Mouse (Mus musculus) 416B (cell line): ENCODE data around the gene Dcakd.
A peak's percentile ranks its signal among the peaks of the same experiment; 100 is the strongest.

Experiments used
- DNase-seq: peaks from one replicate; pipeline ENCODE4 v3.0.0; 2011; ENCODE audit warnings: low read depth

Gene Dcakd

DNA sequence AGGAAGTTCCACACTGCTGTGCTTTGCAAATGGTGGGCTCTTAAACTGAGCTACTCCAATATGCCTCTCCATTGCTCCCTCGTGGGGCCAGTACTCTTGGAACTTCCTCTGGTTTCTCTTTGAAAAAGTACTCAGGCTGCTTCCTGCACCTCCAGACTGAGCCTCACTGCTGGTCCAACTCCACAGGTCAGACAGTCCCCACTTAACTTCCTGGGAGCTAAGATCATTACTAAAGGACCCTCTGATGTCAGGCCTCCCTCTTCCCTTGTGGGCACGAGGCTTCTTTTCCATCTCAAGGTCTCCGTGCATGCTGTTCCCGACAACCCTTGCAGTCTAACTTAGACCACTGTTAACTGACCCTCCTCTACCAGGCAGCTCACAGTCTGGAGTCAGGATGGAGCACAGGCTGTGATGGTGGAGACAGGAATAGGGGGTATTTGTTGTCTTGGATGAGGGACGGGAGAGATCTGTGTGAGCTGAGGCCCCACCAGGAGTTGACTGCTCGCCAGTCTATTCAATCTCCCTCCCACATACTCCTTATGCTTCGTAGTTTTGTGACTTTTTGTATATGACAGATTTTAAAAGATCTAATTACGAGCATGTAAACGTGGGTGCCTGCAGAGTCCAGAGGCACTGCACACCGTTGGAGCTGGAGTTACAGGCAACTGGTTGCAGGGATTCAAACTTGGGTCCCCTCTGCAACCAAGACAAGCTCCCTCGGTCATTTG is 22.7 kb downstream of the Dcakd start:
- DNase-seq, result no peak

GRCm38 (mm10) chr11:103004852-103005251 is 23.3 kb downstream of the Dcakd start:
- DNase-seq, result no peak

DNA sequence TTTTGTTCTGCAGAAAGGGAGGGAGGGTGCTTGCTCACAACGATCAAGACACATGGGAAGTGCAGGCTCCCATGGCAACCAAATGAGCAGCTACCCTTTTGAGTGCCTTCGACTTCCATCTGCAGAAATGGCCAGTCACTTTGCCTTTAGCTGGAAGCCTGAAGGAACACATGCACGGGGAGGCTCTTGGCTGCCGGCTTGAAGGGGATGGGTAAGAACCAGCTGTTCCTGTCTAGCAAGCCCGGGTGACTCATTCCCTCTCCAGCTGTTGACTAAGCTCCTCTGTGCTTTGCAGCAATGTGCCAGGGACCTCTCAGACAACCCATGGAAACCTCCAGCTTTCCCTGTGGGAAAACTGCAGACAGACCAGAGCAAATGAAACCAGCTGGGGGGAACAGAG is 24.9 kb downstream of the Dcakd start:
- peak; percentile 80 for DNase-seq

DNA sequence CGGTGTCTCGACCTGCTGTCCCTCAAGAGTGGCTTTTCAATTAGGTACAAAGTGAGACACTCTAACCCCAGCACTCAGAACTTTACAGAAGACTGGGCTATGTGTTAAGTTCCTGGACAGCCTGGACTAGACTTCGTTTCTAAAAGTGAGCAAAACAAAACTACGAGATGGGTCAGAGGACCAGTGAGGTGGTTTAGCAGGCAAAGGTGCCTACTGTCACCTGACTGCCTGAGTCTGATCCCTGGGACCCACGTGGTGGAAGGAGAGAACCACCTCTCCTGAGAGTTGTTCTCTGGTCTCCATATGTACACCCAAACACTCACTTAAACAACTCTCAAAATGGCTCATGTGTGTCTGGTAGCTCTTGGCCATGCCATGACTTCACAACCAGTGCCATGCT is 27.1 kb downstream of the Dcakd start:
- DNase-seq, result no peak

DNA sequence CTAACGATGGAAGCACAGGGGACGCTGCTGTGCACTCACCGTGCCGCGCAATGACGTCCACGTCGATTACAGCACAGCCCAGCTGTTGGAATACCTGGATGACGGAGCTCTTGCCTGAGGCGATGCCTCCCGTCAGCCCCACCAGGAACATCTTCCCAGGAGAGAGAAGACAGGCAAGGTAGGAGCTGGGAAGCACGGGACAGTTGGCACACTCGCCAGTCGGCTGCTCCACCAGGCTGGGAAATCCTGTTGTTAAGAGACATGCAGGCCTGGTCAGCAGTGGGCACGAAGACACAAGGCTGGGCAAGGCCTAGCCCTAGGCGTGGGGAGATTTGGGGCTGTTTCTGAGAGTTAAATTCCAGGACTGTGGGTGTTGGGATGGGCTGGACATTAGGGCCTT is 28.0 kb downstream of the Dcakd start:
- DNase-seq, result no peak

GRCm38 (mm10) chr11:102999317-102999970 is 28.7 kb downstream of the Dcakd start:
- DNase-seq, result no peak

GRCm38 (mm10) chr11:102998577-102999316 is 29.4 kb downstream of the Dcakd start:
- peak; percentile 21 for DNase-seq

- DNase-seq, result no peak
Observed at GRCm38 (mm10) chr11:102998254-102998576, 29.9 kb downstream of the Dcakd start.

DNA sequence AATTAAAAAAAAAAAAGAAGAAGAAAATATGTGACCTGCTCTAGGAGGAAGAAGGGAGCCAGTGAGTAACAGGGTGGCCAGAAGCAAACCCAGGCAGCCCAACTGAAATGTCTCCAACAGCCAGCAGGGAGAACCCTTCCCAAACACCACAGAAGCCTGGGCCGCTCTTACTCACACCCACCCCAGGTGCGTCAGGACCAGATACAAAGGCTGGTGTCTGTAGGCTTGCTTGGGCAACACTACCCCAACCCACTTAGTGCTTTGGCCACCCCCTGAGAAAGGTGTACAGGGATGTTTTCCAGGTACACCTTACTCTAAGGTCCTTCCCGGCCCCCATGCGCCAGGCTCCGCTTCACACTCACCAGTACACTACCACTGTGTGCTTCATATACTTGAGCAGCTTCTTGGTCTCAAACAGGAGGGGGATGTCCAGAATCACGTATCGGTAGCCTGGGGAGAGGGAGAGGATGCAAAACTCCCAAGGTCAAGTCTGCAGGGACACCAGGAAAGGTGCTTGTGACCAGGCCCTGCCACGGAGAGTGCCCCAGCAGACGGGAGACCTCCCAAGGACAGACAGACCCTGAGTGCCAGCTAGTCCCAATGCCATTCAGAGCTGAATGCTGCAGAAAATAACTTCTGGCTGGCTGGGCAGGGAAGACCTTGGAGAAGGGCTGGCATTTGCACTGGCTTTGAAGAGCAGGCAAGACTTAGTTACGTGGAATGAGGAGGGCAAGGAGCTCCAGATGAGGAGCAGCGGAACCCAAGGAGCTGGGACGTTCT is 31.0 kb downstream of the Dcakd start:
- DNase-seq, result no peak

DNA sequence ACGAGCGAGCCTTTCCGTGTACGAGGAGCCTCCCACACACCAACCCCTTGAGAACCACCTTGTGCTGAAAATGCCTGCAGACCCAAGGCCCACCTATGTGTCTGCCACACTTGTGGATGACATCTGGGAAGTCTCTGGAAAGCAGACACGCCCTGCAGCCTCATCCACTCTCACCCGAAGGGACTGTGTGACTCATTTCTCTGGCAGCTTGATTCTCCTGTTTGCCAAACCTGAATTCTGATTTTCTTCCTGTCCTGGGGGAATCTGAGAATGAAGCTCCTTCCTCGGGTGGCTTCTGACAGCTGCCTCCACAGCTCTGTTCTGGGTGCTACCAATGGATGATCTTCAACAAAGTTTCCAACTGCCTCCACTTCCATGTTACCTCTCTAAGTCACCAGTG is 31.7 kb downstream of the Dcakd start:
- no peak for DNase-seq

GRCm38 (mm10) chr11:102994952-102995351 is 33.2 kb downstream of the Dcakd start:
- DNase-seq, result no peak

- DNase-seq, result no peak
Observed at GRCm38 (mm10) chr11:102993420-102994029, 34.6 kb downstream of the Dcakd start.

- DNase-seq, result peak; percentile 56
Observed at GRCm38 (mm10) chr11:102992940-102993339, 35.2 kb downstream of the Dcakd start.

GRCm38 (mm10) chr11:102991681-102992080 is 36.5 kb downstream of the Dcakd start:
- no peak for DNase-seq

DNA sequence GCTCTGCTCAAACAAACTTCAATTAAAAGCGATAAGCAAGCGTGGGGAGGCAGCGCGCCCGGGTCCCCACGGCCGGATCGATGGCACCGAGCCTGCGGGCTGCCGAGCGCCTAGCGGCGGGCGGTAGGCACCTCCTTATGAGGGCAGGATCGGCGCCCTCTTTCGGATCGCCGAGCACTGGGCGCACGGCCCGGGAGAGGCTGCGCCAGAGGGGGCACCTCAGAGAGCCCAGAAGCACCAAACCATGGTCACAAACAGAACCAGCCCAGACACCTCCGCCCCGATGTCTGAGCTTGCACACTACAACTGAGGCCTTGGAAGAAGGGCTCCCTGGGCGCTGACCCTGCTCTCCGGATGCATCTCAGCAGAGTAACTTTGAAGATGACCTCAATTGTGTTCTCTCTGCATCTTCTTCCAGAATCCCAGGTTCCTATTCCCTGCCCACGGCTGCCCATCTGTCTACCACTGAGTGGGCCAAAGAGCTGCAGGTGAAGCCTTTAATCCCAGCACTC is 37.9 kb downstream of the Dcakd start:
- no peak for DNase-seq

DNA sequence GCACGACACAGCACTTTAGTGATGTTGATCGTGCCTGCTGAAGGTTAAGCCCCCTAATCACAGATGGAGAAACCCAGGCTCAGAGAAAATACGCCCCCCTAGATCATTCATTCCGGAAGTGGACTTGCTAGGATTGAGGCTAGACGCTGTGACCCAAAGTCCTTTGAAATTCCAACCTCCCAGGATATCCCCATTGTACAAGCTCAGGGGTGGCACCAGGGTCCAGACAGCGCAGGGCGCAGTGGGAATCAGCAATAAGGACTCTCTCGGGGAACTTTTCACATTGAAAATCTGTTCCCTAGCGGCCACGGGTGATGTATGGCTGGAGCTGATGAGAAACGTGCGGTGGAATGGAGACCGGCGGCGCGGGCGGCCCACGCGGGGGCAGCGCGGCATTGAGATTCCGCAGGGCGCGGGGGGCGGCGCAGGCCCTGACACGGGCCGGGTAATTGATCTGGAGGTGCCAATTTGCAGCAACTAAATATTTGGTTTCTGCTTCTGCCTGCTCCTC is 38.4 kb downstream of the Dcakd start:
- no peak for DNase-seq

DNA sequence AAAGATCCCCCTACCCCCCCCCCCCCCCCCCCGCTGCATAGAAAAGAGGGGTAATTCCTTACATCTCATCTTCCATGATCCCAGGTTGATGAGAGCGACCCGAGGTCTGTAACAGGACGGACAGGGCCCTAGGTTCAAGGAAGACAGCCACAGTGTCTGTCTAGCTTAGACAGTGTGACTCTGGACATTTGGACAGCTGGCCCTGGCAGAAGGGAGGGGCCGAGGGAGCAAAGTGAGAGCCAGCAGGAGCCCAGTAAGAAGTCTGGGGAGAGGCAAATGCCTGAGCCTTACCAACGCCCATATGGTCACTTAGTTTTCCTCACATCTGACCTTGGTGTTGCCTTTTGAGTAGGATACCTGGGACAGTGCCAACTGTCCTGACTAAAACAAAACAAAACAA is 43.0 kb downstream of the Dcakd start:
- DNase-seq, result no peak

DNA sequence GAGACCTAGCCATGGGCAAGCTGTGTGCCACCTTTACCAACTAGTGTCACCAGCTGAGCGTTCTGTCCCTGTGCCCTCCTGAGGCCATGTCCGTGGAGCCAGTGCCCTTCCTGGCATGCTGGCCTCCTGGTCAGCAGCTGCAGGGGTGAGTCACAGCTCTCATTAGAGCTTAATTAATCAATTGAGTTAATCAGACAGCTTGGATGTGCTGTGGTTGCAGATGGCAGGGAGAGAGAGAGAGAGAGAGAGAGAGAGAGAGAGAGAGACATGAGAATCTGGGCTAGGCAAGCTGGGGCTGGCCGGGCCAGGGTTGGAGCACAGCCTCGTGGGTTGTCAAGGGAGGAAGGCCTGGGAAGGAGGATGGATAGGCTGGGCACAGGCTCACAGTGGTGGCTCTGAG is 43.5 kb downstream of the Dcakd start:
- DNase-seq, result no peak

GRCm38 (mm10) chr11:102984086-102984485 is 44.0 kb downstream of the Dcakd start:
- no peak for DNase-seq

DNA sequence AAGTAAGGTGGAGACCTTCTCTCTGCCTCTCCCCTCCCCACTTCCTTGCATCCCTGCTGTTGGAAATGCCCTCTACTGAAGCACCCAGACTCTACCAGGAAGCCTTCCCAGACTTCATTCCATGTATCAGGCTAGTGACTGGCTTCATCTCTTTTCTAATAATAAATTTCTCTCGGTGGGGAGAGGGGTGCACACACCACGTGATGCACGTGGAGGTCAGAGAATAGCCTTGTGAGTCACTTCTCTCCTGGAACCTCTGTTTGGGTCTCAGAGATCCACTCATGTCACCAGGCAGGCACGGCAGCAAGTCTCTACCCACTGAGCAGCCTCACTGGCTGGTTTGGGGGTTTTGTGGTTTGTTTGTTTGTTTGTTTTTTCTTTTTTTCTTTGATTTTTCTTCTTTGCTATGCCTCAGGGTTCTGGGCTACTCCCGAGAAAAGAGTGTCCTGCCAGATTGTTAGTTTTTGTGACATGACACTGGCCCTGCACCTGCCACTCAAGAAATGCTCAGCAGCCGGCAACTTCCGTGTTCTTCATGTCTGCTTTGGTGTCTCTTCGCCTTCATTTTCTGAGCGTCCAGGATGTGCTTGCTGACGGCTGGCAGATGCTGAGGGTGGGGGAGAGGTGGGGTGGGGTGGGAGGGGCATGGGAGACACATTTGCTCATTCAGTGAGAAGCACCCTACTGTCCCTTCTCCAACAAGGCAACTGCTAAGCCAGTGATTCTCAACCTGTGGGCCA is 46.8 kb downstream of the Dcakd start:
- DNase-seq, result no peak
